Mouse (Mus musculus) forebrain, embryonic 14.5 days (tissue): ENCODE data around the gene A430005L14Rik. TPM values are rescaled to one million over a fixed set of nuclear protein-coding genes. Genes with fewer than 3 reads are reported as not detected.

Experiments
- ATAC-seq: fragments of 200-750 bp; cut with Nextera tagmentation; 2 replicates; pipeline ENCODE4 v1.8.0; 2017; ENCODE audit warnings: mild to moderate bottlenecking, moderate library complexity
- DNase-seq: peaks from one replicate; pipeline ENCODE4 v3.0.0-alpha.2; 2015; ENCODE audit warnings: low spot score
- H3K27ac ChIP-seq: fragments of 300-500 bp; sonication (generic); 2 replicates; pipeline ENCODE4 v1.5.1; 2014; ENCODE audit warnings: low read depth, mild to moderate bottlenecking, control low read depth, low read length, moderate library complexity
- H3K27me3 ChIP-seq: fragments of 300-500 bp; sonication (generic); replicated peaks from 2 replicates; pipeline ENCODE4 v1.6.1; 2014; ENCODE audit warnings: low read length, control low read depth, mixed read lengths; ENCODE audit not compliant: control insufficient read depth, insufficient read depth
- H3K36me3 ChIP-seq: fragments of 300-500 bp; sonication (generic); 2 replicates; pipeline ENCODE4 v1.6.1; 2014; ENCODE audit warnings: low read length, control low read depth; ENCODE audit not compliant: control insufficient read depth, insufficient read depth
- H3K4me1 ChIP-seq: fragments of 300-500 bp; sonication (generic); 2 replicates; pipeline ENCODE4 v1.6.1; 2014; ENCODE audit warnings: antibody characterized with exemption, low read length, control low read depth; ENCODE audit not compliant: control insufficient read depth, insufficient read depth
- H3K4me2 ChIP-seq: fragments of 300-500 bp; sonication (generic); 2 replicates; pipeline ENCODE4 v1.6.1; 2014; ENCODE audit warnings: mild to moderate bottlenecking, control low read depth, low read length
- H3K4me3 ChIP-seq: fragments of 300-500 bp; sonication (generic); 2 replicates; pipeline ENCODE4 v1.5.1; 2014; ENCODE audit warnings: low read depth, low read length, control low read depth
- H3K9ac ChIP-seq: fragments of 300-500 bp; sonication (generic); 2 replicates; pipeline ENCODE4 v1.6.1; 2014; ENCODE audit warnings: mild to moderate bottlenecking, low read length, control low read depth, moderate library complexity
- H3K9me3 ChIP-seq: fragments of 300-500 bp; sonication (generic); replicated peaks from 2 replicates; pipeline ENCODE4 v1.6.1; 2016; ENCODE audit warnings: low read length, control low read depth, mixed read lengths; ENCODE audit not compliant: control insufficient read depth
- WGBS: fragments of 180-500 bp; shearing (Covaris S2); extraction: QIAGEN DNeasy Blood & Tissue Kit; methylation state at CpG from one replicate; pipeline ENCODE4 v1.1.7; 2014; 5-methylcytosine and 5-hydroxymethylcytosine counted together
- polyA plus RNA-seq: library from polyadenylated mRNA; unstranded; fragments of >200 nt; fragmentation: Nextera tagmentation; extraction: Ambion mirVana; gene quantifications from 2 replicates; pipeline ENCODE4 v1.2.1, GENCODE M21; 2014

Gene A430005L14Rik
- polyA plus RNA-seq, 1 experiment from 2014 or later, result 78.3 TPM

- WGBS, result 73% methylated on average over 4 of the region's 4 CpGs
- peak; percentile 53; the same call in 1 of the 2 replicates for ATAC-seq
Observed at GRCm38 (mm10) chr4:153929921-153930320, 27.1 kb upstream of the A430005L14Rik start.

DNA sequence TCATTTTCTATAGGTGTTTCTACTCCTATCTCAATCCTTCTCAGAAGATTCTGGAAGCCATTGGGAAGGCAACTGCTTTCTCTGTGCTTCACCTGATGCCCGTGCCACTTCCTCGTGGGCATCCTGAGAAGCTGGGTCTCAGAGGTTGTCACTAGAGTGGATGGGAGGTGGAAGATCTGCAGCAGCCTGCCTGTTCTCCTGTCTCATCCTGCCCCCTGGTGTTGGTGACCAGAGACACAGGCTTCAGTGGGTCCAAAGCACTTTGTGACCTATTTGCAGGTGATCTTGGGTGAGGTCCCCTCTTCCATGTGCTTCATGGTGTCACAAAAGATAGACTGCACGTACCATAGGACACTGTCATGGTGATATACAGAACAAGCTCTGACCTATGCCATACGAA, 13.8 kb upstream of the A430005L14Rik start:
- Histone ChIP-seq H3K27me3 (no peaks in the 10 kb centered on the region), H3K4me1 (no peaks in the 10 kb centered on the region), H3K27ac (no peak overlapping the region), H3K9me3 (no peaks in the 10 kb centered on the region), H3K9ac (no peak overlapping the region), H3K4me2 (no peak overlapping the region), H3K4me3 (no peak overlapping the region), H3K36me3 (no peaks in the 10 kb centered on the region)
- ATAC-seq, result peak; percentile 44; the same call in 1 of the 2 replicates
- 62% methylated on average over 4 of the region's 4 CpGs for WGBS
- peak; percentile 57 for DNase-seq

More at GRCm38 (mm10) chr4:153929921-153930320, 27.1 kb upstream of the A430005L14Rik start:
- DNase-seq, result peak; percentile 74
- Histone ChIP-seq H3K27ac (no peak overlapping the region), H3K9me3 (no peaks in the 10 kb centered on the region), H3K27me3 (no peaks in the 10 kb centered on the region), H3K4me3 (no peak overlapping the region), H3K36me3 (no peaks in the 10 kb centered on the region), H3K9ac (no peak overlapping the region), H3K4me1 (peaks cover 3% of the 10 kb centered on the region; the same call in 1 of the 2 replicates), H3K4me2 (no peak overlapping the region)

GRCm38 (mm10) chr4:153944261-153944660, 12.8 kb upstream of the A430005L14Rik start:
- Histone ChIP-seq H3K27ac (no peak overlapping the region), H3K9ac (no peak overlapping the region), H3K4me2 (no peak overlapping the region), H3K4me3 (no peak overlapping the region), H3K4me1 (no peaks in the 10 kb centered on the region), H3K27me3 (no peaks in the 10 kb centered on the region), H3K36me3 (no peaks in the 10 kb centered on the region), H3K9me3 (no peaks in the 10 kb centered on the region)
- DNase-seq, result no peak
- ATAC-seq, result no peak
- WGBS, result 63% methylated on average over 6 of the region's 6 CpGs

DNA sequence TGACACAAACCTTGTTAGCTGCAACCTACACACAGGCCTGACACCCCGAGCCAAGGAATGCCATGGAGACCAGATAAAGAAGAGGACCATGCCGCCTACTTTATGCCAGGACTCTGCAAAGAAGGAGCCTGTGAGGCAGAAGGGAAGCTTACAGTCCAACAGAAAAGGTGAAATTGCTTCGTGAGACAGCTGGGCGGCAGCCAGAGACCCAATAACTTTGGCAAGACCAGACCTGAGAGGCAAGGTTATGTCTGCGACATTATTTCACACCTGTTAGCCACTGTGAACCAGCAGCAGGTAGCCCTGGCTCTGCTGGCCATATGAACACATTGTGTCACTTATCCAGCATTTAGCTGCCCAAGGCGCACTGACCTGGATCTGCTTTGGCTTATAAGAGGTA, 11.3 kb upstream of the A430005L14Rik start:
- 80% methylated on average over 6 of the region's 6 CpGs for WGBS

DNA sequence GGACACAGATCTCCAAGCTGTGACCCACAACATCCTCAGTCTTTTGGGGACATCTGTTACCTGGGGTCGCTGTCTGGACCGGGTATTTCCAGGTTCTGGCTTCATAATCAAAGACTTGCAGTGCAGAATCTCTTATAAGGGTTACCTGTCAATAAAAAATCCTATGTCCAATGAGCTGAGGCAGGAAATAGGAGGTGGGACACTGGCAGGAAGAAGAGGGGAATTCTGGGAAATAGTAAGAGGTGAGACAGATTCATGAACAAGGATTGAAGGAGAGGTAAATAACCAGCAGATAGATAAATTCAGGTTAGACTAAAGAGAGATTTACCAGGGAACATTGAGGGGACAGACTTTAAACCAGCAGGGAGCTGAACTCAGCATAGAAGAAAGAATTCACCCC, 6.7 kb upstream of the A430005L14Rik start:
- H3K4me2 ChIP-seq, result no peak overlapping the region
- H3K4me3 ChIP-seq, result no peak overlapping the region
- H3K27me3 ChIP-seq, result 0 out of 2 replicates have a peak, but pooled peaks cover 4% of the 10 kb centered on the region
- no peaks in the 10 kb centered on the region for H3K9me3 ChIP-seq
- ATAC-seq, result no peak
- H3K36me3 ChIP-seq, result no peaks in the 10 kb centered on the region
- no peak overlapping the region for H3K9ac ChIP-seq
- 68% methylated on average over 2 of the region's 2 CpGs for WGBS
- no peak overlapping the region for H3K27ac ChIP-seq
- DNase-seq, result no peak
- H3K4me1 ChIP-seq, result no peaks in the 10 kb centered on the region

More for the DNA sequence above, 11.3 kb upstream of the A430005L14Rik start:
- Histone ChIP-seq H3K27ac (no peak overlapping the region), H3K9me3 (no peaks in the 10 kb centered on the region), H3K9ac (no peak overlapping the region), H3K4me3 (no peak overlapping the region), H3K36me3 (no peaks in the 10 kb centered on the region), H3K4me1 (no peaks in the 10 kb centered on the region), H3K27me3 (no peaks in the 10 kb centered on the region), H3K4me2 (no peak overlapping the region)
- DNase-seq (no peak), ATAC-seq (no peak)

GRCm38 (mm10) chr4:153951150-153951549, 5.9 kb upstream of the A430005L14Rik start:
- no peak overlapping the region for H3K27ac ChIP-seq

GRCm38 (mm10) chr4:153951692-153952091, 5.3 kb upstream of the A430005L14Rik start:
- no peaks in the 10 kb centered on the region for H3K9me3 ChIP-seq
- H3K9ac ChIP-seq, result no peak overlapping the region
- no peak overlapping the region for H3K4me3 ChIP-seq
- no peaks in the 10 kb centered on the region for H3K4me1 ChIP-seq
- WGBS, result 31% methylated on average over 5 of the region's 5 CpGs
- 0 out of 2 replicates have a peak overlapping the region, but pooled peaks have one; percentile 9 for H3K27ac ChIP-seq
- no peaks in the 10 kb centered on the region for H3K36me3 ChIP-seq
- ATAC-seq (peak; percentile 52), DNase-seq (peak; percentile 35)
- H3K27me3 ChIP-seq, result 0 out of 2 replicates have a peak, but pooled peaks cover 4% of the 10 kb centered on the region
- no peak overlapping the region for H3K4me2 ChIP-seq

More at GRCm38 (mm10) chr4:153951150-153951549, 5.9 kb upstream of the A430005L14Rik start:
- no peaks in the 10 kb centered on the region for H3K36me3 ChIP-seq
- no peak overlapping the region for H3K4me2 ChIP-seq
- ATAC-seq, result no peak
- H3K9me3 ChIP-seq, result no peaks in the 10 kb centered on the region
- no peaks in the 10 kb centered on the region for H3K4me1 ChIP-seq
- WGBS, result 67% methylated on average over 3 of the region's 3 CpGs
- H3K4me3 ChIP-seq, result no peak overlapping the region
- DNase-seq, result no peak
- 0 out of 2 replicates have a peak, but pooled peaks cover 4% of the 10 kb centered on the region for H3K27me3 ChIP-seq
- no peak overlapping the region for H3K9ac ChIP-seq

DNA sequence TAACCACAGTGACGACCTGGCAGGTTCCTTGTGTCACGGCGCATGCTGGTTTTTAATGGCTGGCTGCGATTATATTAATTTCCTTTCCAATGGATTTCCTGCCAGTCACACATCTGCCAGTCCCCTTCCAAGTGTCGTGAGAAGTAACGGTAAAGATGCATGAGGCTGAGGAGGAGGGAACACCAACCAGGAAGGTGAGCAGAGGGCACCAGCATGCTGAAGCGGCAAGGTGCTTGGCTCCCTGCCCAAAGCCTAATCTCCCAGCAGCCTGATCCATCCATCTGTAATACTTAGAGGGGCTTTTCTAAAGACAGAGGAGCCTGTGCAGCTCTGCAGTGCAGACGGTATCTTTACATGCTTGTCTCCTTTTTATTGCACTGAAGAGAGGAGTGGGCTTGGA, 1.4 kb upstream of the A430005L14Rik start:
- Histone ChIP-seq H3K4me2 (no peak overlapping the region), H3K9ac (no peak overlapping the region), H3K27ac (no peak overlapping the region), H3K27me3 (0 out of 2 replicates have a peak, but pooled peaks cover 4% of the 10 kb centered on the region), H3K4me1 (peaks cover 3% of the 10 kb centered on the region), H3K36me3 (peaks cover 11% of the 10 kb centered on the region), H3K9me3 (no peaks in the 10 kb centered on the region), H3K4me3 (no peak overlapping the region)
- ATAC-seq, result no peak
- DNase-seq, result no peak
- WGBS, result 73% methylated on average over 8 of the region's 8 CpGs

DNA sequence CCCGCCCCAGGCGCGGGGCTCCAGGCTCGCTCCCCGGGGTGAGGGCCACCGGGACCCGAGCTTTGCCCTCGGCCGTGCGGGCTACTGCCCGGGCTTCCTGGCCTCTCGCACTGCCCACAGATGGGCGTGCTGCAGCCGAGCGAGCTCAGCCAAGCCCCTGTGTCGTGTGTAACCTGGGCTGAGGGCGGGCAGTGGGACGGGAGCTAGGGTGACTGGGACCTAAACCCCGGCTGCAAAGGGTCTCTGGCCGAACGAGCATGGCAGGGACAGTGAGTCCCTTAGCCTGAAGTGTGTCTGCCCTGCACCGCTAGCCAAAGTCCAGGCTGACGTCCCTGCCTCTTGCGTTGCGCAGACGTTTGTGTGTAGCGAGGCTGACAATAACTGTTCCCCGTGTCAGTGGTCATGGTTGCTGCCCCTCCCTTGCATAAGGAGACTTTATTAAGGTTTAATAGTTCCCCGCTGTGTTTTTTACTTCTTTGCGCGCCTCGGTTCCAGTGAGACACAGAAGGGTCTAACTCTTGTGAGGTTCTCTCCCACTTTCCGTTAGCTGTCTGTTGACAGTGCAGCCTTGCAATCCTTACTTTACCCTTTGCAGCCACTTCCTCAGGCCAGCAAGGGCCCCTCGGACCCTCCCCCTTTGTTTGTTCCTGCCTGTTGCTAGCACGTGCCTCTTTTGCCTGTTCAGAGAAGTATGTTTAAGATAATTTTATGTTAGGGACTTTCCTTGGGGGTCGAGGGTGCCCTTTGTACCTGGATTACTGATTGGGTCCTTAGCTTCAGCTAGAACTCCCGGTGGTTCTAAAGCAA, 610 bp downstream of the A430005L14Rik start:
- Histone ChIP-seq H3K4me2 (peak overlapping the region; percentile 91), H3K9ac (peak overlapping the region; percentile 93), H3K36me3 (peaks cover 31% of the 10 kb centered on the region), H3K9me3 (no peaks in the 10 kb centered on the region), H3K27me3 (0 out of 2 replicates have a peak, but pooled peaks cover 4% of the 10 kb centered on the region), H3K4me1 (peaks cover 3% of the 10 kb centered on the region), H3K27ac (peak overlapping the region; percentile 87), H3K4me3 (peak overlapping the region; percentile 71)
- DNase-seq, result peak; percentile 19
- ATAC-seq, result peak; percentile 53; the same call in 1 of the 2 replicates
- WGBS, result under 1% methylated on average over 35 of the region's 37 CpGs
